Mouse (Mus musculus) T-helper 17 cell (primary cell): ENCODE results near the gene Srsf10.

Experiments used
- in situ Hi-C, 2 experiments: fragments of 300-600 bp; cut with MboI, MseI; formaldehyde crosslinking; loops; 1 replicate in 1 of 2; 2 replicates in 1 of 2; pipeline ENCODE4 v1.15.1; 2025; ENCODE audit warnings: high pct_unique_total_duplicates in 2 of 2

The Srsf10 gene

GRCm38 (mm10) chr4:135911531-135911930 is 56.0 kb downstream of the Srsf10 start:
- in situ Hi-C loops: no loop called here

- in situ Hi-C loops: no loop called here
Observed at GRCm38 (mm10) chr4:135912164-135912563, 56.6 kb downstream of the Srsf10 start.

- in situ Hi-C loops: no loop called here
Observed at GRCm38 (mm10) chr4:135912835-135913234, 57.3 kb downstream of the Srsf10 start.

- in situ Hi-C loops: no loop called here
Observed at GRCm38 (mm10) chr4:135913433-135913832, 57.9 kb downstream of the Srsf10 start.

GRCm38 (mm10) chr4:135918635-135919279 is 63.2 kb downstream of the Srsf10 start:
- in situ Hi-C loops: no loop called here

- in situ Hi-C loops: no loop called here
Observed at GRCm38 (mm10) chr4:135919280-135919639, 63.7 kb downstream of the Srsf10 start.
